Mouse (Mus musculus) lung, postnatal 0 days (tissue): Measurements from ENCODE around the gene Prrc2b.

Experiments used
- CTCF ChIP-seq: IDR thresholded peaks from 2 replicates; pipeline ENCODE4 v1.5.1; 2016; ENCODE audit warnings: antibody characterized with exemption, mild to moderate bottlenecking
- EP300 ChIP-seq: IDR thresholded peaks from 2 replicates; pipeline ENCODE4 v1.6.1; 2016; ENCODE audit warnings: antibody characterized with exemption, mild to moderate bottlenecking, control low read depth

DNA sequence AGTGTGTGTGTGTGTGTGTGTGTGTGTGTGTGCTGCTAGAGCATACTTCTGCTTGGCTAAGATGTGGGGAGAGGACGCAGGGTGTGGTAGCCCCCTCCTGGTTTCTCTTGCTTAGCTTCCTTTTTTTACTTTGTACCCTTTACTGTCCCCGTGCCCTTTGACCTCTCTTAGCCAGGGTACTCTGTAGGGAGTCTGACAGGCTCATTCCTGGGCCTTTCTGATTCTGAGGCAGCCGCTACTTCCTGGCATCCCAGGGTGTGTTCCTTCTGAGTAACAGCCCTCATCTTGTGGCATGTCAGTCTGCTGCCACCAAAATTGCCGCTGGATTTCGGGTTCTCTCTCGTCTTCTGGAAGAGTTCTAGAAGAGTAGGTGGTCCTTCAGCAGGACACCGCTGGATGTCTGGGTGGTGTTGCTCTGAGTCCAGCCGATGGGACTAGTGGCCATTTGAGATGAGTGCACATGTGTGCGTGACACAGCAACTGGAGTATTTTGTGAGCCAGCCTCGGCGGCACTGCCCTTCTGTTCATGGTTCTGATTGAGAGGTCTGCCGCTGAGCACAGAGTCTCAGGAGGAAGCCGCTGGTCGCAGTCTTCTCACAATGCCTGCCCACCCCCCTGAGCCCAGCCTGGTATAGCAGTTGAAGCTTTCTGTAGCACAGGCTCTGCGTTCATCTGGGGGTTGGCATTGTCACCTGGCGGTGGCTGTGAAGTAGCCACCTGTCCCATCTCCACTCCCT, 16.3 kb downstream of the Prrc2b start:
- no peak for TF ChIP-seq CTCF
- TF ChIP-seq EP300, result no peak
